Mouse (Mus musculus): ENCODE data around the gene Osbpl3.

Osbpl3 gene

DNA sequence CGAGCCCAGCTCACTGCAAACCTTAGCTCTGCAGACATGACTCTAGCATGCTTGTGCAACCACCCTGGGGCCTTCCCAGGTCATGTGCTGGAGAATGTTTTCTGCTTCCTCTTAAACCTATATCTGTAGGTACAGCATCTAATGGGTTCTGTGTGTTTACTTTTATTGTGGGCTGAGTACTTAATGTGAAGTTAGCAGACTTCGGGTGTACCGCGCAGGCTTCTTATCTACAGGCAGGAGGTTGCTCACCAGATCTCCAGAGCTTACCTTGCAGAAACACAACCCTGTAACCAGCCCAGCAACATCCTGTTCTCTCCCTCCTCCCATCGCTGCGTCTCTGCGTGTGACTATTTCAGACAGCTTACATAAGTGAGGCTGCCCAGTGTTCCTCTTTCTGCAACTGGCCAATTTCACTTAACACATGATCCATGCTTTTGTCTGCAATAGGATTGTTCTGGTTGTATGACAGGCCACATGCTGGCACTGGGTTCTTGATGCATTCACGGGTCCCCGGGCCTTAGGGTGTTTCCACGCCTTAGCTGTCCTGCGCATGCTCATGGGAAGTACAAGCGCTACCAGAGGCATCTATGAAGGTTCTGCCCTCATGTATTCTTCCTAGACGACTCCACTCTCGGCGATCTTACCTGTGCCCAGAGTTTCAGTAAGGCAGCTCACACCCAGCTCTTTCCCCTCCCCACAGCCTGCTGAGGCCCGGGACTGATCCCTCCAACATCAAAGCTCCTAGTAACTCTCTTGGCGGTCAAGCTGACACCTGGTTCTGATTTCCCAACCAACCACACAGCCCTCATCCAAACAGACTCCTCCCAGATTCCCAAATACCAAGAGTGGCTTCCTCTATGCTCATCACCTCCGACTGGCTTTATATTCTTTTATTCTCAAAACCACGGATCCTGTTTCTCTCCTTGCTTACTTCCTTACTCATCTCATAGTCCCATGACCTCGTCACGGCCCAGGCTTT is 78.0 kb downstream of the Osbpl3 start:
- in situ Hi-C loops (cut with MboI, MseI) = loop anchor here in 1 of 2 experiments (5.0 kb wide), 1 partner anchor 69 kb away; no protein-coding TSS in a partner anchor

GRCm38 (mm10) chr6:50376684-50377083 is 79.3 kb downstream of the Osbpl3 start:
- in situ Hi-C loops (cut with MboI, MseI) = loop anchor here in 1 of 2 experiments (5.0 kb wide), 1 partner anchor 71 kb away; no protein-coding TSS in a partner anchor

- in situ Hi-C loops (cut with MboI, MseI) = no loop called here
These were observed 83.2 kb downstream of the Osbpl3 start for GRCm38 (mm10) chr6:50372516-50373424.

- in situ Hi-C loops (cut with MboI, MseI) = no loop called here
These were observed 84.4 kb downstream of the Osbpl3 start for GRCm38 (mm10) chr6:50371501-50372086.

GRCm38 (mm10) chr6:50368502-50369292 is 87.3 kb downstream of the Osbpl3 start:
- in situ Hi-C loops (cut with MboI, MseI) = no loop called here

DNA sequence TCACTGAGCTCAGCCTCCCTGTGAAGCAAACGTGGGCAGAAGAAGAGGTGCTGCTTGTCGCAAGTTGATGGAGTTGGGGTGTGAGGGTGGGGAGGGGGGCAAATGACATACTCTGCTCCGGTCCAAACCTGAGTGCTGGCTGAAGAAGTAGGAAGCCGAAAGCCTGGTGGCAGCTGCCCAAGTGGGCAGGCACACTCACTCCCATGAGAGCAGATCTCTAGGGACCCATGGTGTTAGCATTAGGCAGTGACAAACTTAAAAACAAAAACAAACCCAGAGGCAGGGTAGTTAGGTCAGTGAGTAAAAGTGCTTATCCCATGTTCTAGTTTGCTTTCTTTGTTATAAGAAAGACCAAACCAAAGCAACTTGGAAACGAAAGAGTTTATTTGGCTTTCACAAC is 88.2 kb downstream of the Osbpl3 start:
- in situ Hi-C loops (cut with MboI, MseI) = no loop called here

- in situ Hi-C loops (cut with MboI, MseI) = no loop called here
These were observed 89.3 kb downstream of the Osbpl3 start for GRCm38 (mm10) chr6:50366724-50367123.

DNA sequence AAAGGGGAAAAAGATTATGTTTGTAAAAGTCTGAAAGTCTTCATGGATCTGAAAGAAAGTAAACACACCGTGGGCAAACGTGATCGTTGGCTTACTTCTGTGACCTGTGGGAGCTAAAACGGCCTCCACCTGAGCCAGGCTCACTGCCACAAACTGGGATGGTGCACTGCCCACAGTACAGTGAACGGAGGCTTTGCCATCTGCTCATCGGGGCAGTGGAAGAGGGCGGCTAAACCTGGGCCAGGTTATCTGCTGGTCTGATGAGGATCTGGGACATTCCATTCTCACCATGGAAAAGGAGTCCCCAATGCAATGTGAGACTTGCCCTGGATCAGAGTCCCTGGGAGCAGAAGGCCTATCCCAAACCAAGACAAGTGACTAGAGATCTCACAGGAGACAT is 89.7 kb downstream of the Osbpl3 start:
- in situ Hi-C loops (cut with MboI, MseI) = no loop called here

- in situ Hi-C loops (cut with MboI, MseI) = no loop called here
These were observed 91.6 kb downstream of the Osbpl3 start for GRCm38 (mm10) chr6:50364364-50364763.

GRCm38 (mm10) chr6:50363385-50363784 is 92.6 kb downstream of the Osbpl3 start:
- in situ Hi-C loops (cut with MboI, MseI) = no loop called here

GRCm38 (mm10) chr6:50362704-50363261 is 93.2 kb downstream of the Osbpl3 start:
- in situ Hi-C loops (cut with MboI, MseI) = no loop called here

DNA sequence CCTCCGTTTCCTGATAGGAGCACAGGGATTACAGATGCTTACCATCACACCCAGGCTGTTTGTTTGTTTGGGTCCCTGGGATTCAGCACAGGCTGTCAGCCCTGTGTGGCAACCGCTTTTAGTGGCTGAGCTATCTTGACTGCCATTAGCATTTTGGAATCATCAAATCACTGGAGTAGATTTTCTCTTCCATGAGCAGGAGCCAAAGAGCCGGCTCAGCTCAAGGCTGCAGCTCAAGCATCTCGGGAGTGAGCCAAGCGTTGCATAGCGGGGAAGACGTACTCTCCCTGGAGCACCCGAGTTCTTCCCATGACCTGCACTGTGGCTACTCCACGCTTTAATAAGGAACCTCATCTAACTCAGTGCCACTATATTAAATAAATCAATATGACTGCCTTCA is 93.8 kb downstream of the Osbpl3 start:
- in situ Hi-C loops (cut with MboI, MseI) = no loop called here

DNA sequence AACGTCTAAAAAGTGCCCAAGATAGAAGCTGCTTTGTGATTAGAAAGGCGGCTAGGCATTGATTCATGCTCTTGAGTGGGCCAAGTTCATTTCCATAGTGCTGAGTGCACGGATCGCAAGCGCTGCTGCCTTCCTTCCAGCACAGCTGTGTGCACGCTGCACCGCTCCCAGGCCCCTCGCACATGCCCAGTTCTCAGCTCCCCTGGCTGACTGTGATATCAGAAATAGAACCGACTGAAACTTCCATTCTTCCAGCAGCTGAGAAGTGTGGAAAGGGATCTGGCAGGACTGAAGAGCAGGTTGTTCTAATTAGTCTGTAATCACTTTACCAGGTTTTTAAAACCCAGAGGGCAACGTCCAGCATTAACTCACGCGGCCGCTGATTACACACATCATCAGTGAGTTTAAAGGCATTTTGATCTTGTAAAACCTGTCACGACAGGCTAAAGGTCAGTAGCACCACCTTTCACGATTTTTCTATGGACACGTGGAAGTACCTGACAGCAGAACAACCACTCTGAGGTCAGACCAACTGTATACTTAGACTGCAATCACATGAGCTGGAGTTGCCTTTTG is 97.8 kb downstream of the Osbpl3 start:
- in situ Hi-C loops (cut with MboI, MseI) = no loop called here

- in situ Hi-C loops (cut with MboI, MseI) = no loop called here
These were observed 101.0 kb downstream of the Osbpl3 start for GRCm38 (mm10) chr6:50354688-50355660.

- in situ Hi-C loops (cut with MboI, MseI) = no loop called here
These were observed 103.2 kb downstream of the Osbpl3 start for GRCm38 (mm10) chr6:50352812-50353211.

DNA sequence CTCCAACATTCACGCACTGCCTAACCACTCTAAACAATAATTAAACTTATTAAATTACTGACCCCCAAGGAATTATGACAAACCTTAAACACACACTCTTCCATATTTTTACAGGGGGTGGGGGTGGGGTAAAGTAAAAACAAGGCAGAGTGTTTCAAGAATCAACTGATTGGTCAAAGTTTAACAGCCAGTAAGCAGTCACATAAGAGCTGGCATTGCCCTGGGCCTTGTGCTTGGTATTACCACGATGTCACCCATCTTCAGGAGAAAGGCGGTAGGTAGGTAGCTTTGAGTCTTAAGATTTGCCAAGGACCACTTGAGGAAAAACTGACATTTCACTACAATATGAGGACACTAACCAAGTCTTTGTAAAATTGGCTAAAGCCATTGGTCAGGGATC is 105.1 kb downstream of the Osbpl3 start:
- in situ Hi-C loops (cut with MboI, MseI) = no loop called here

GRCm38 (mm10) chr6:50348619-50349018 is 107.4 kb downstream of the Osbpl3 start:
- in situ Hi-C loops (cut with MboI, MseI) = no loop called here

DNA sequence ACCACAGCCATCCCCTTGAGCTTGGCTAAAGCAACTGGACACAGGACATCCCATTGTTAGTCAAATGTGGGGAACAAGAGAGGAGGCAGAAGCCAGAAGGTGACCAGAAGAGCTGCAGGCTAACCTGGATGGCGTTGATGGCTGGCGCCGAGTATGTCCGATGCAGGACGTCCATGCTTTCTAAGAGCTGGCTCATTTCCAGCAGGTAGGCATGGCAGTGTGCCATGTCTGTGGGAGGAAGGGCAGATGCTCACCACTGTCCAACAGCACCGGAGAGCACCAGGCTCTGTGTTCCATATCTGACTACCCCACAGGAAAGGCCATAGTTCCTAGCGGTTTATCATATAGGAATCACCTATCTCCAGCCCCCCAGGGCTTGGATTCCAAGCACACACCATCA is 109.8 kb downstream of the Osbpl3 start:
- in situ Hi-C loops (cut with MboI, MseI) = no loop called here

All from T-helper 17 cell (primary cell).